Mouse (Mus musculus) limb, embryonic 14.5 days (tissue): ENCODE measurements around the gene Metap2. TPM values are rescaled to one million over a fixed set of nuclear protein-coding genes. Genes with fewer than 3 reads are reported as not detected.

ENCODE experiments used
- ATAC-seq: fragments of 200-750 bp; cut with Nextera tagmentation; 2 replicates; pipeline ENCODE4 v1.8.0; 2017; ENCODE audit warnings: low read depth, moderate number of reproducible peaks, moderate TSS enrichment; ENCODE audit not compliant: low FRiP score
- DNase-seq: peaks from one replicate; pipeline ENCODE4 v3.0.0-alpha.2; 2015; ENCODE audit warnings: low spot score
- H3K27ac ChIP-seq: fragments of 300-500 bp; sonication (generic); replicated peaks from 2 replicates; pipeline ENCODE4 v1.5.1; 2014; ENCODE audit warnings: low read depth, mild to moderate bottlenecking, low read length, moderate library complexity, mixed read lengths
- H3K27me3 ChIP-seq: fragments of 300-500 bp; sonication (generic); 2 replicates; pipeline ENCODE4 v1.6.1; 2014; ENCODE audit warnings: low read length, mixed read lengths; ENCODE audit not compliant: control insufficient read depth, insufficient read depth
- H3K36me3 ChIP-seq: fragments of 300-500 bp; sonication (generic); 2 replicates; pipeline ENCODE4 v1.6.1; 2014; ENCODE audit warnings: mild to moderate bottlenecking, low read length, moderate library complexity, mixed read lengths; ENCODE audit not compliant: control insufficient read depth, insufficient read depth
- H3K4me1 ChIP-seq: fragments of 300-500 bp; sonication (generic); 2 replicates; pipeline ENCODE4 v1.6.1; 2014; ENCODE audit warnings: antibody characterized with exemption, low read length, mixed read lengths; ENCODE audit not compliant: control insufficient read depth, insufficient read depth
- H3K4me2 ChIP-seq: fragments of 300-500 bp; sonication (generic); replicated peaks from 2 replicates; pipeline ENCODE4 v1.6.1; 2014; ENCODE audit warnings: low read depth, mild to moderate bottlenecking, low read length, moderate library complexity; ENCODE audit not compliant: severe bottlenecking
- H3K4me3 ChIP-seq: fragments of 300-500 bp; sonication (generic); replicated peaks from 2 replicates; pipeline ENCODE4 v1.5.1; 2014; ENCODE audit warnings: low read length
- H3K9ac ChIP-seq: fragments of 300-500 bp; sonication (generic); 2 replicates; pipeline ENCODE4 v1.6.1; 2014; ENCODE audit warnings: mild to moderate bottlenecking, low read depth, low read length, moderate library complexity; ENCODE audit not compliant: severe bottlenecking
- H3K9me3 ChIP-seq: fragments of 300-500 bp; sonication (generic); 2 replicates; pipeline ENCODE4 v1.6.1; 2016; ENCODE audit warnings: low read length; ENCODE audit not compliant: control insufficient read depth
- POLR2A ChIP-seq: fragments of 200-500 bp; IDR thresholded peaks from 2 replicates; pipeline ENCODE4 v1.8.0; 2012; ENCODE audit warnings: inconsistent platforms, mild to moderate bottlenecking, moderate library complexity, borderline replicate concordance; ENCODE audit not compliant: insufficient read depth, insufficient read length; ENCODE audit errors: extremely low read depth
- WGBS: fragments of 180-500 bp; shearing (Covaris S2); extraction: QIAGEN DNeasy Blood & Tissue Kit; methylation state at CpG from one replicate; pipeline ENCODE4 v1.1.7; 2014; 5-methylcytosine and 5-hydroxymethylcytosine counted together
- polyA plus RNA-seq, 2 experiments: library from polyadenylated mRNA; depleted of rRNA in 1 of 2; stranded (reverse) in 1 of 2; unstranded in 1 of 2; fragments of >200 nt; fragmentation: Nextera tagmentation in 1 of 2; extraction: Ambion mirVana in 1 of 2; gene quantifications; 2 replicates each; pipeline versions ENCODE4 v1.2.1 to v1.2.3; 2012 to 2014

The Metap2 gene
- polyA plus RNA-seq, 2 experiments, result 143 to 182 TPM

GRCm38 (mm10) chr10:93939676-93940075 is 42.8 kb upstream of the Metap2 start:
- H3K27me3 ChIP-seq, result no peaks in the 10 kb centered on the region
- no peak for ATAC-seq
- H3K4me1 ChIP-seq, result no peaks in the 10 kb centered on the region
- no peaks in the 10 kb centered on the region for H3K36me3 ChIP-seq
- no peak overlapping the region for H3K4me2 ChIP-seq
- H3K9me3 ChIP-seq, result no peaks in the 10 kb centered on the region
- no peak overlapping the region for H3K9ac ChIP-seq
- no peak for TF ChIP-seq POLR2A
- no peak for DNase-seq
- H3K4me3 ChIP-seq, result no peak overlapping the region
- no peak overlapping the region for H3K27ac ChIP-seq
- 87% methylated on average over 8 of the region's 8 CpGs for WGBS

GRCm38 (mm10) chr10:93938844-93939271 is 42.0 kb upstream of the Metap2 start:
- DNase-seq, result no peak
- H3K4me1 ChIP-seq, result no peaks in the 10 kb centered on the region
- H3K9me3 ChIP-seq, result no peaks in the 10 kb centered on the region
- 65% methylated on average over 20 of the region's 20 CpGs for WGBS
- no peak for TF ChIP-seq POLR2A
- H3K4me3 ChIP-seq, result no peak overlapping the region
- H3K9ac ChIP-seq, result no peak overlapping the region
- H3K27me3 ChIP-seq, result no peaks in the 10 kb centered on the region
- no peak overlapping the region for H3K4me2 ChIP-seq
- H3K36me3 ChIP-seq, result no peaks in the 10 kb centered on the region
- no peak overlapping the region for H3K27ac ChIP-seq
- ATAC-seq, result no peak

- 14% methylated on average over 9 of the region's 9 CpGs for WGBS
- DNase-seq, result peak; percentile 71
- peak; percentile 84 for ATAC-seq
- no peaks in the 10 kb centered on the region for H3K4me1 ChIP-seq
- no peaks in the 10 kb centered on the region for H3K9me3 ChIP-seq
- H3K4me3 ChIP-seq, result no peak overlapping the region
- no peak overlapping the region for H3K27ac ChIP-seq
- no peaks in the 10 kb centered on the region for H3K27me3 ChIP-seq
- no peak overlapping the region; the same call in 1 of the 2 replicates for H3K4me2 ChIP-seq
- no peak for TF ChIP-seq POLR2A
- H3K9ac ChIP-seq, result no peak overlapping the region
- no peaks in the 10 kb centered on the region for H3K36me3 ChIP-seq
These were observed 37.1 kb upstream of the Metap2 start for GRCm38 (mm10) chr10:93933980-93934379.

GRCm38 (mm10) chr10:93932861-93933260 is 36.0 kb upstream of the Metap2 start:
- Histone ChIP-seq H3K4me2 (no peak overlapping the region), H3K27me3 (no peaks in the 10 kb centered on the region), H3K9ac (no peak overlapping the region), H3K4me1 (no peaks in the 10 kb centered on the region), H3K27ac (no peak overlapping the region; the same call in 1 of the 2 replicates), H3K9me3 (no peaks in the 10 kb centered on the region), H3K36me3 (no peaks in the 10 kb centered on the region), H3K4me3 (no peak overlapping the region)
- no peak for TF ChIP-seq POLR2A
- DNase-seq (peak; percentile 21), ATAC-seq (peak; percentile 61)
- 39% methylated on average over 5 of the region's 5 CpGs for WGBS

GRCm38 (mm10) chr10:93932020-93932419 is 35.1 kb upstream of the Metap2 start:
- no peak overlapping the region for H3K9ac ChIP-seq
- H3K4me1 ChIP-seq, result no peaks in the 10 kb centered on the region
- H3K4me2 ChIP-seq, result no peak overlapping the region
- no peak for TF ChIP-seq POLR2A
- H3K4me3 ChIP-seq, result no peak overlapping the region
- no peak for DNase-seq
- peaks cover 7% of the 10 kb centered on the region; the same call in 1 of the 2 replicates for H3K9me3 ChIP-seq
- no peaks in the 10 kb centered on the region for H3K27me3 ChIP-seq
- ATAC-seq, result no peak
- no peak overlapping the region for H3K27ac ChIP-seq
- H3K36me3 ChIP-seq, result no peaks in the 10 kb centered on the region
- 59% methylated on average over 5 of the region's 5 CpGs for WGBS

- H3K4me2 ChIP-seq, result no peak overlapping the region
- ATAC-seq, result no peak
- no peak for DNase-seq
- peaks cover 7% of the 10 kb centered on the region; the same call in 1 of the 2 replicates for H3K9me3 ChIP-seq
- H3K36me3 ChIP-seq, result no peaks in the 10 kb centered on the region
- H3K27me3 ChIP-seq, result no peaks in the 10 kb centered on the region
- H3K27ac ChIP-seq, result no peak overlapping the region
- no peak overlapping the region for H3K9ac ChIP-seq
- no peak overlapping the region for H3K4me3 ChIP-seq
- 58% methylated on average over 9 of the region's 9 CpGs for WGBS
- no peak for TF ChIP-seq POLR2A
- no peaks in the 10 kb centered on the region for H3K4me1 ChIP-seq
These were observed 34.5 kb upstream of the Metap2 start for GRCm38 (mm10) chr10:93931431-93931830.
